Mouse (Mus musculus): ENCODE data around the gene Lca5.

GRCm38 (mm10) chr9:83434489-83434888 lies 6.4 kb downstream of the Lca5 start:
- no peak for TF ChIP-seq GATA1 (IDR thresholded peaks at IDR 0.05; ENCODE audit: low read length)
- no peak for TF ChIP-seq TAL1 (IDR thresholded peaks at IDR 0.05; ENCODE audit: low read length)
